Mouse (Mus musculus): Measurements from ENCODE around the gene Letmd1. TPM values are rescaled to one million over a fixed set of nuclear protein-coding genes. Genes with fewer than 3 reads are reported as not detected.

Gene Letmd1
- total and polyA plus RNA-seq, 3 experiments = 28.4 to 60.8 (median 55.7) TPM

- H3K4me3 ChIP-seq (ENCODE audit: low read depth, low read length) = peak overlapping the region; percentile 94
- peak; percentile 80 for ATAC-seq (ENCODE audit: extremely low read depth, insufficient number of reproducible peaks, low FRiP score, poor library complexity, severe bottlenecking)
- TF ChIP-seq CTCF (IDR thresholded peaks at IDR 0.05; ENCODE audit: low read depth, low read length) (no peak), GATA1 (IDR thresholded peaks at IDR 0.05; ENCODE audit: borderline replicate concordance, low read length) (no peak), TAL1 (conservative IDR thresholded peaks at IDR 0.05; ENCODE audit: low read depth, low read length) (no peak), GATA2 (IDR thresholded peaks at IDR 0.05; ENCODE audit: borderline replicate concordance, low read depth, low read length) (no peak)
- no peaks in the 10 kb centered on the region for H3K27me3 ChIP-seq (ENCODE audit: insufficient read depth, low read length)
- DNase-seq (ENCODE audit: low spot score) = peak; percentile 99
- H3K36me3 ChIP-seq (replicated peaks) = peaks cover 13% of the 10 kb centered on the region
- H3K9me3 ChIP-seq (replicated peaks) = no peaks in the 10 kb centered on the region
- peaks cover 48% of the 10 kb centered on the region for H3K4me1 ChIP-seq (ENCODE audit: insufficient read depth, low read depth, low read length)
Observed at GRCm38 (mm10) chr15:100422899-100423860, 45.6 kb upstream of the Letmd1 start.

GRCm38 (mm10) chr15:100423916-100424315 lies 44.9 kb upstream of the Letmd1 start:
- H3K9me3 ChIP-seq (replicated peaks) = no peaks in the 10 kb centered on the region
- no peaks in the 10 kb centered on the region for H3K27me3 ChIP-seq (ENCODE audit: insufficient read depth, low read length)
- no peak for DNase-seq (ENCODE audit: low spot score)
- peaks cover 45% of the 10 kb centered on the region for H3K4me1 ChIP-seq (ENCODE audit: insufficient read depth, low read depth, low read length)
- no peak for ATAC-seq (ENCODE audit: extremely low read depth, insufficient number of reproducible peaks, low FRiP score, poor library complexity, severe bottlenecking)
- H3K36me3 ChIP-seq (replicated peaks) = peaks cover 9% of the 10 kb centered on the region
- TF ChIP-seq GATA2 (IDR thresholded peaks at IDR 0.05; ENCODE audit: borderline replicate concordance, low read depth, low read length) (no peak), TAL1 (conservative IDR thresholded peaks at IDR 0.05; ENCODE audit: low read depth, low read length) (no peak), GATA1 (IDR thresholded peaks at IDR 0.05; ENCODE audit: borderline replicate concordance, low read length) (no peak)
- H3K4me3 ChIP-seq (ENCODE audit: low read depth, low read length) = peak overlapping the region; percentile 94

GRCm38 (mm10) chr15:100424396-100425122 lies 44.3 kb upstream of the Letmd1 start, which contains the start of gene Slc11a2:
Gene Slc11a2, minus strand, starts transcription at chr15:100425072.
- peaks cover 4% of the 10 kb centered on the region for H3K36me3 ChIP-seq (replicated peaks)
- no peaks in the 10 kb centered on the region for H3K27me3 ChIP-seq (ENCODE audit: insufficient read depth, low read length)
- DNase-seq (ENCODE audit: low spot score) (no peak), ATAC-seq (ENCODE audit: extremely low read depth, insufficient number of reproducible peaks, low FRiP score, poor library complexity, severe bottlenecking) (no peak)
- peaks cover 39% of the 10 kb centered on the region for H3K4me1 ChIP-seq (ENCODE audit: insufficient read depth, low read depth, low read length)
- H3K9me3 ChIP-seq (replicated peaks) = no peaks in the 10 kb centered on the region
- H3K4me3 ChIP-seq (ENCODE audit: low read depth, low read length) = peak within 1 kb of the TSS; percentile 94
- TF ChIP-seq TAL1 (conservative IDR thresholded peaks at IDR 0.05; ENCODE audit: low read depth, low read length) = no peak
- no peak for TF ChIP-seq GATA1 (IDR thresholded peaks at IDR 0.05; ENCODE audit: borderline replicate concordance, low read length)
- no peak for TF ChIP-seq CTCF (IDR thresholded peaks at IDR 0.05; ENCODE audit: low read depth, low read length)
- TF ChIP-seq GATA2 (IDR thresholded peaks at IDR 0.05; ENCODE audit: borderline replicate concordance, low read depth, low read length) = no peak
- no peak for TF ChIP-seq POLR2AphosphoS5 (IDR thresholded peaks at IDR 0.05; ENCODE audit: insufficient replicate concordance, low read depth, low read length)

GRCm38 (mm10) chr15:100428296-100428905 lies 40.4 kb upstream of the Letmd1 start:
- Histone ChIP-seq H3K4me3 (ENCODE audit: low read depth, low read length) (no peak overlapping the region), H3K4me1 (ENCODE audit: insufficient read depth, low read depth, low read length) (peaks cover 28% of the 10 kb centered on the region), H3K9me3 (replicated peaks) (no peaks in the 10 kb centered on the region), H3K36me3 (replicated peaks) (no peaks in the 10 kb centered on the region), H3K27me3 (ENCODE audit: insufficient read depth, low read length) (no peaks in the 10 kb centered on the region)
- ATAC-seq (ENCODE audit: extremely low read depth, insufficient number of reproducible peaks, low FRiP score, poor library complexity, severe bottlenecking) = no peak
- DNase-seq (ENCODE audit: low spot score) = no peak
- TF ChIP-seq POLR2AphosphoS5 (IDR thresholded peaks at IDR 0.05; ENCODE audit: insufficient replicate concordance, low read depth, low read length) = no peak
- no peak for TF ChIP-seq GATA1 (IDR thresholded peaks at IDR 0.05; ENCODE audit: borderline replicate concordance, low read length)
- TF ChIP-seq GATA2 (IDR thresholded peaks at IDR 0.05; ENCODE audit: borderline replicate concordance, low read depth, low read length) = no peak
- TF ChIP-seq TAL1 (conservative IDR thresholded peaks at IDR 0.05; ENCODE audit: low read depth, low read length) = no peak
- TF ChIP-seq CTCF (IDR thresholded peaks at IDR 0.05; ENCODE audit: low read depth, low read length) = no peak

- ATAC-seq (ENCODE audit: extremely low read depth, insufficient number of reproducible peaks, low FRiP score, poor library complexity, severe bottlenecking) (no peak), DNase-seq (ENCODE audit: low spot score) (no peak)
- Histone ChIP-seq H3K4me3 (ENCODE audit: low read depth, low read length) (no peak overlapping the region), H3K4me1 (ENCODE audit: insufficient read depth, low read depth, low read length) (peaks cover 30% of the 10 kb centered on the region), H3K27me3 (ENCODE audit: insufficient read depth, low read length) (no peaks in the 10 kb centered on the region), H3K9me3 (replicated peaks) (peaks cover 2% of the 10 kb centered on the region; the same call in 1 of the 2 replicates), H3K36me3 (replicated peaks) (no peaks in the 10 kb centered on the region)
- TF ChIP-seq POLR2AphosphoS5 (IDR thresholded peaks at IDR 0.05; ENCODE audit: insufficient replicate concordance, low read depth, low read length) (no peak), GATA1 (IDR thresholded peaks at IDR 0.05; ENCODE audit: borderline replicate concordance, low read length) (no peak)
Observed at GRCm38 (mm10) chr15:100429959-100430565, 38.8 kb upstream of the Letmd1 start.

Measured in G1E (cell line).